Comparison of ENCODE assay signal across 18 mouse cellular contexts in genomic region chr16:24947485-24947884, GRCm38 (mm10).
DNase-seq lines count a peak whose midpoint lies in the region; ATAC-seq lines count a peak whose summit lies in the region.
"Had no signal": no experiment of that assay in that cellular context is flagged by ENCODE, and none has a peak within 500 bp of the region (broad histone marks: within the 10 kb centered on the region; RNA-seq: fewer than 3 reads in every experiment).

No protein-coding gene starts in this region.

- H3K4me1 ChIP-seq in limb, embryonic 15.5 days: peaks cover 15% of the 10 kb centered on the region
- H3K4me1 ChIP-seq in limb, embryonic 10.5 days: peaks cover 13% of the 10 kb centered on the region

- no peak for DNase-seq in limb, embryonic 10.5 days (ENCODE audit: low spot score)
- no peak for DNase-seq in gastrocnemius, postnatal 25 days
- no peak for DNase-seq in left cerebral cortex, postnatal 25 days (ENCODE audit: low spot score in 2 of 2)
- no peak for DNase-seq in left cerebral cortex, adult 11 months (ENCODE audit: low spot score)
- DNase-seq: adrenal gland, adult 2 months; adrenal gland, postnatal 25 days; cerebellum, adult 2 months; cerebellum, postnatal 10 days; kidney, adult 11 months had no signal

- intact Hi-C loops in left cerebral cortex, postnatal 25 days (cut with DNase I): no loop called here

- no peaks in the 10 kb centered on the region for H3K36me3 ChIP-seq in limb, embryonic 15.5 days
- no peaks in the 10 kb centered on the region for H3K36me3 ChIP-seq in limb, embryonic 10.5 days
- H3K36me3 ChIP-seq: hindbrain, embryonic 15.5 days had no signal

- H3K27me3 ChIP-seq in limb, embryonic 15.5 days: no peaks in the 10 kb centered on the region
- H3K27me3 ChIP-seq in limb, embryonic 10.5 days (ENCODE audit: low read depth, poor library complexity, severe bottlenecking): no peaks in the 10 kb centered on the region
- H3K27me3 ChIP-seq: CH12.LX; hindbrain, embryonic 15.5 days; Patski had no signal

- H3K27ac ChIP-seq in limb, embryonic 15.5 days: peak overlapping the region; percentile 14; the same call in 1 of the 2 replicates
- no peak overlapping the region for H3K27ac ChIP-seq in limb, embryonic 10.5 days
- H3K27ac ChIP-seq: gastrocnemius, adult 2 months; hindbrain, embryonic 15.5 days had no signal

- ATAC-seq in limb, embryonic 15.5 days (ENCODE audit: insufficient number of reproducible peaks, low FRiP score, low TSS enrichment, low read depth): no peak
- ATAC-seq in activated CD4-positive, CD25-positive, alpha-beta regulatory T cell, adult 4 months: peak; percentile 73
- ATAC-seq in inflammation-experienced regulatory T-cells, adult 6 months: peak; percentile 69
- ATAC-seq: forebrain, embryonic 14.5 days; Patski had no signal

- H3K4me3 ChIP-seq in limb, embryonic 15.5 days: no peak overlapping the region
- no peak overlapping the region for H3K4me3 ChIP-seq in limb, embryonic 10.5 days
- H3K4me3 ChIP-seq: gastrocnemius, adult 2 months; hindbrain, embryonic 15.5 days had no signal

- WGBS in limb, embryonic 15.5 days: 75% methylated on average over 1 of the region's 1 CpGs
- WGBS in limb, embryonic 10.5 days: 98% methylated on average over 1 of the region's 1 CpGs

- no peak overlapping the region for H3K4me2 ChIP-seq in limb, embryonic 15.5 days
- H3K4me2 ChIP-seq: heart, embryonic 11.5 days; hindbrain, embryonic 15.5 days had no signal

- H3K9ac ChIP-seq in limb, embryonic 15.5 days: no peak overlapping the region
- H3K9ac ChIP-seq: hindbrain, embryonic 15.5 days had no signal

- H3K9me3 ChIP-seq in limb, embryonic 15.5 days: no peaks in the 10 kb centered on the region
- H3K9me3 ChIP-seq in limb, embryonic 10.5 days (replicated peaks): no peaks in the 10 kb centered on the region
- H3K9me3 ChIP-seq: hindbrain, embryonic 15.5 days had no signal
